Mouse (Mus musculus) heart, postnatal 0 days (tissue): ENCODE data around the gene Txk.

Source experiments
- CTCF ChIP-seq: IDR thresholded peaks from 2 replicates; pipeline ENCODE4 v1.5.1; 2016; ENCODE audit warnings: antibody characterized with exemption, control low read depth, low read depth
- EP300 ChIP-seq: IDR thresholded peaks from 2 replicates; pipeline ENCODE4 v1.6.1; 2016; ENCODE audit warnings: antibody characterized with exemption, low read depth

DNA sequence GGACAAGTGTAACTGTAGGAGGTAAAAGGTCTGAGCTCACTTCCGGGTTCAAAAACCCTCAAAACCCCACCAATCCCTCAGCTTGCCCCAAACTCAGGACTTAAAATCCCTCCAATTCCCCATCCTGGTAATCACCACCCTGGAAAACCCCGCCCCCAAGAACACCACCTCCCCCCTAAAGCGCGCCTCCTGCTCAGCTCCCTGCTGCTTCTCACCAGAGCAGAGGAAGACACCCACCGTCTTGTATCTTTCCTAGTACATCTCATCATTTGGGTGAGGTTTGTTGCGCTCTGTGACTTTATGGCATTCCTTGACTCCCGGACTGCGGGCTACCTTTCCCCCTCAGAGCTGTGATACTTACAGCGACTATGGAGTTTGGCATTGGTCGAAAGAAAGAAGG lies 45.9 kb downstream of the Txk start:
- no peak for TF ChIP-seq CTCF
- TF ChIP-seq EP300: no peak
